Mouse (Mus musculus): ENCODE measurements around the gene Ifi27l2a.

- TF ChIP-seq CTCF (IDR thresholded peaks at IDR 0.05; ENCODE audit: low read depth, low read length) (peak; percentile 60), POLR2A (IDR thresholded peaks at IDR 0.05; ENCODE audit: borderline replicate concordance, low read depth, low read length) (no peak)
Observed at GRCm38 (mm10) chr12:103492767-103493166, 49.3 kb upstream of the Ifi27l2a start.

Data from bone marrow macrophage, adult 2 months (primary cell).